Mouse (Mus musculus): ENCODE measurements around the gene Zfp637. TPM values are rescaled to one million over a fixed set of nuclear protein-coding genes. Genes with fewer than 3 reads are reported as not detected.

Zfp637 gene
- total RNA-seq, 2 experiments from 2014 or later, result 46.4 to 52.3 TPM

Other genes with a start within 250 kb of the Zfp637 start
- gene Zfp239, start 20.9 kb downstream of the Zfp637 start, total RNA-seq (2021), result 10 to 100 TPM; 31.1 to 36.0 TPM
- 100 to 1,000 TPM; 140 to 154 TPM for gene Hnrnpf, start 59.1 kb downstream of the Zfp637 start, total RNA-seq (2021)
- not detected for gene Fxyd4, start 96.5 kb downstream of the Zfp637 start, total RNA-seq (2021)
- gene Rasgef1a, start 170.3 kb downstream of the Zfp637 start, total RNA-seq (2021), result 100 to 1,000 TPM; 128 to 131 TPM